Mouse (Mus musculus) mouse embryonic stem cell (cell line): Measurements from ENCODE around the gene Myl10.

Source experiments
- in situ Hi-C, 2 experiments: fragments of 300-500 bp; cut with MboI; formaldehyde crosslinking; loops; 1 replicate in 1 of 2; 3 replicates in 1 of 2; pipeline ENCODE4 v1.14.3; 2019 to 2020; ENCODE audit warnings: low sequenced_read_pairs in 2 of 2, low pct_unique_long_range_greater_than_20kb in 1 of 2, mixed read lengths in 1 of 2; ENCODE audit not compliant: unreplicated experiment in 1 of 2

Gene Myl10

GRCm38 (mm10) chr5:136692784-136693183, at the start of gene Myl10:
Gene Myl10 (plus strand): TSS chr5:136693146.
- in situ Hi-C loops, result no loop called here

GRCm38 (mm10) chr5:136646731-136647328, 46.1 kb upstream of the Myl10 start:
- in situ Hi-C loops, result no loop called here

GRCm38 (mm10) chr5:136649071-136649470, 43.9 kb upstream of the Myl10 start:
- in situ Hi-C loops, result no loop called here

GRCm38 (mm10) chr5:136649655-136650054, 43.3 kb upstream of the Myl10 start:
- in situ Hi-C loops, result loop anchor here (10.0 to 25.0 kb wide), 2 partner anchors 362 to 365 kb away; no protein-coding TSS in a partner anchor

- in situ Hi-C loops, result loop anchor here (10.0 to 25.0 kb wide), 2 partner anchors 367 to 370 kb away; no protein-coding TSS in a partner anchor
These were observed 38.5 kb upstream of the Myl10 start for GRCm38 (mm10) chr5:136654481-136654880.

- in situ Hi-C loops, result loop anchor here (10.0 to 25.0 kb wide), 2 partner anchors 370 to 372 kb away; no protein-coding TSS in a partner anchor
These were observed 36.0 kb upstream of the Myl10 start for GRCm38 (mm10) chr5:136656830-136657395.

GRCm38 (mm10) chr5:136660721-136661120, 32.2 kb upstream of the Myl10 start:
- in situ Hi-C loops, result loop anchor here in 1 of 2 experiments (25.0 kb wide), 1 partner anchor 373 kb away; no protein-coding TSS in a partner anchor

- in situ Hi-C loops, result loop anchor here in 1 of 2 experiments (25.0 kb wide), 1 partner anchor 375 kb away; no protein-coding TSS in a partner anchor
These were observed 30.7 kb upstream of the Myl10 start for GRCm38 (mm10) chr5:136662281-136662680.

- in situ Hi-C loops, result loop anchor here in 1 of 2 experiments (25.0 kb wide), 1 partner anchor 376 kb away; no protein-coding TSS in a partner anchor
These were observed 30.1 kb upstream of the Myl10 start for GRCm38 (mm10) chr5:136662822-136663221.

GRCm38 (mm10) chr5:136664497-136664896, 28.4 kb upstream of the Myl10 start:
- in situ Hi-C loops, result loop anchor here in 1 of 2 experiments (25.0 kb wide), 1 partner anchor 377 kb away; no protein-coding TSS in a partner anchor

- in situ Hi-C loops, result no loop called here
These were observed 16.5 kb upstream of the Myl10 start for GRCm38 (mm10) chr5:136676315-136677030.

- in situ Hi-C loops, result no loop called here
These were observed 14.1 kb upstream of the Myl10 start for GRCm38 (mm10) chr5:136678840-136679348.

GRCm38 (mm10) chr5:136686349-136686748, 6.6 kb upstream of the Myl10 start:
- in situ Hi-C loops, result no loop called here

GRCm38 (mm10) chr5:136687561-136687960, 5.4 kb upstream of the Myl10 start:
- in situ Hi-C loops, result no loop called here

- in situ Hi-C loops, result no loop called here
These were observed 4.1 kb upstream of the Myl10 start for GRCm38 (mm10) chr5:136688841-136689240.

GRCm38 (mm10) chr5:136691170-136691569, 1.8 kb upstream of the Myl10 start:
- in situ Hi-C loops, result no loop called here

GRCm38 (mm10) chr5:136693418-136693817, 472 bp downstream of the Myl10 start:
- in situ Hi-C loops, result no loop called here

GRCm38 (mm10) chr5:136694976-136695375, 2.0 kb downstream of the Myl10 start:
- in situ Hi-C loops, result no loop called here

GRCm38 (mm10) chr5:136696516-136696915, 3.6 kb downstream of the Myl10 start:
- in situ Hi-C loops, result no loop called here
